Mouse (Mus musculus) heart, postnatal 0 days (tissue): ENCODE measurements around the gene Arid1b. TPM values are rescaled to one million over a fixed set of nuclear protein-coding genes. Genes with fewer than 3 reads are reported as not detected.

Experiments
- ATAC-seq: fragments of 200-750 bp; cut with Nextera tagmentation; 2 replicates; pipeline ENCODE4 v1.8.0; 2017; ENCODE audit warnings: low read depth, moderate number of reproducible peaks, moderate library complexity; ENCODE audit not compliant: insufficient read depth
- DNase-seq: peaks from one replicate; pipeline ENCODE4 v3.0.0-alpha.2; 2016; ENCODE audit warnings: low spot score
- H3K27ac ChIP-seq: fragments of 300-500 bp; sonication (generic); 2 replicates; pipeline ENCODE4 v1.5.1; 2014; ENCODE audit warnings: low read depth, mild to moderate bottlenecking
- H3K27me3 ChIP-seq: fragments of 300-500 bp; sonication (generic); 2 replicates; pipeline ENCODE4 v1.6.1; 2014; ENCODE audit warnings: low read length, mixed read lengths; ENCODE audit not compliant: control insufficient read depth, insufficient read depth
- H3K36me3 ChIP-seq: fragments of 300-500 bp; sonication (generic); replicated peaks from 2 replicates; pipeline ENCODE4 v1.6.1; 2014; ENCODE audit warnings: low read length, mixed read lengths; ENCODE audit not compliant: control insufficient read depth, insufficient read depth
- H3K4me1 ChIP-seq: fragments of 300-500 bp; sonication (generic); 2 replicates; pipeline ENCODE4 v1.6.1; 2014; ENCODE audit warnings: antibody characterized with exemption; ENCODE audit not compliant: control insufficient read depth, insufficient read depth
- H3K4me2 ChIP-seq: fragments of 300-500 bp; sonication (generic); 2 replicates; pipeline ENCODE4 v1.6.1; 2014; ENCODE audit warnings: low read depth, mild to moderate bottlenecking, low read length, moderate library complexity
- H3K4me3 ChIP-seq: fragments of 300-500 bp; sonication (generic); 2 replicates; pipeline ENCODE4 v1.5.1; 2014; ENCODE audit warnings: low read depth, low read length
- H3K9ac ChIP-seq: fragments of 300-500 bp; sonication (generic); replicated peaks from 2 replicates; pipeline ENCODE4 v1.6.1; 2014; ENCODE audit warnings: low read depth, low read length, mixed read lengths
- H3K9me3 ChIP-seq: fragments of 300-500 bp; sonication (generic); replicated peaks from 2 replicates; pipeline ENCODE4 v1.6.1; 2016; ENCODE audit warnings: low read length; ENCODE audit not compliant: control insufficient read depth
- CTCF ChIP-seq: IDR thresholded peaks from 2 replicates; pipeline ENCODE4 v1.5.1; 2016; ENCODE audit warnings: antibody characterized with exemption, control low read depth, low read depth
- EP300 ChIP-seq: IDR thresholded peaks from 2 replicates; pipeline ENCODE4 v1.6.1; 2016; ENCODE audit warnings: antibody characterized with exemption, low read depth
- WGBS: fragments of 180-500 bp; shearing (Covaris S2); extraction: QIAGEN DNeasy Blood & Tissue Kit; methylation state at CpG from one replicate; pipeline ENCODE4 v1.1.7; 2014; 5-methylcytosine and 5-hydroxymethylcytosine counted together
- polyA plus RNA-seq: library from polyadenylated mRNA; unstranded; fragments of >200 nt; fragmentation: Nextera tagmentation; extraction: Ambion mirVana; gene quantifications from 2 replicates; pipeline ENCODE4 v1.2.1, GENCODE M21; 2015
- total RNA-seq: library from RNA; depleted of rRNA; stranded (reverse); fragments of >200 nt; gene quantifications from 2 replicates; pipeline ENCODE4 v1.2.3, GENCODE M21; 2014; ENCODE audit warnings: low replicate concordance

The Arid1b gene
- total and polyA plus RNA-seq, 2 experiments from 2014 or later: 4.4 to 27.3 TPM

DNA sequence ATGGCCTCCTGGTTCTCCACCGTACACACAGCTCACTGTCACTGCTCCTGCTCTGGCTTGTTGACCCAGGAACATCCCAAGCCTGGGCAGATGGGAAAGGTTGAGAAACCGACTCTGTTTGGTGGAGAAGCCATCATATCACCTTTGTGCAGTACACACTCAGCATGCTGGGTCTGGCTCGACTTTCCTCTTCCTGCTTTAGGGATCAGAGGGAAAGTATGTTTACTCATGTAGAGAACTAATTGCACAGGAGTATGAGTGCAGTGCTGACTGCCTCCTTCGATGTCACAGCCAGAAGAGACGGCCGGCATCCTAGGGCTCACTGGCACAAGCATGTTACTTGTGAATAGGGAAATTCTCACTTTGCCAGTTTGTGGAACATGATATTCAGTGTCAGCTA lies 204.1 kb downstream of the Arid1b start:
- no peaks in the 10 kb centered on the region for H3K27me3 ChIP-seq
- no peak overlapping the region for H3K9ac ChIP-seq
- H3K4me2 ChIP-seq: no peak overlapping the region
- ATAC-seq (no peak), DNase-seq (no peak)
- H3K4me3 ChIP-seq: no peak overlapping the region
- H3K9me3 ChIP-seq: no peaks in the 10 kb centered on the region
- no peaks in the 10 kb centered on the region for H3K36me3 ChIP-seq
- no peak overlapping the region for H3K27ac ChIP-seq
- peaks cover 13% of the 10 kb centered on the region for H3K4me1 ChIP-seq
- TF ChIP-seq CTCF: no peak
- TF ChIP-seq EP300: no peak
- 76% methylated on average over 6 of the region's 6 CpGs for WGBS

DNA sequence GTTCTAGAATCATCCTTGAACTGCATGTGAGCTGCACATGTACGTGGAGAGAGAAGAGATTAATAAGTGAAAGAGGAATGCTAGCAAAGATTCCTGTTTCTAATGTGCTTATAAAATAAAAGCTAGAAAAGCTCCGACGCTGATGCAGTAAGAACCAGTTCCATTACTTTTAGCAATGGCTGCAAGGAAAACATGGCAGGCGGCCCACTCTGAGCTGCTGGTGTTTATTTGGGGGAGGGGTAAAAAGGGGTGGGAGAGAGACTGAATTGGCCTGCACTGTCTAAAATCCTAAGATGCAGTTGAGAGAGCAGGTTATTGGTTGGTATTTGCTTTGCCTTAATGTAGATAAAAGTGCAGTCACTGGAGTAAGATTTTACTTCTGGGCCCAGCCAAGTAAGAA lies 204.7 kb downstream of the Arid1b start:
- no peak overlapping the region for H3K27ac ChIP-seq
- TF ChIP-seq EP300 (no peak), CTCF (no peak)
- peaks cover 19% of the 10 kb centered on the region for H3K4me1 ChIP-seq
- H3K9me3 ChIP-seq: no peaks in the 10 kb centered on the region
- no peak overlapping the region for H3K4me2 ChIP-seq
- DNase-seq: no peak
- no peak overlapping the region for H3K9ac ChIP-seq
- H3K36me3 ChIP-seq: no peaks in the 10 kb centered on the region
- ATAC-seq: no peak
- 81% methylated on average over 4 of the region's 4 CpGs for WGBS
- H3K4me3 ChIP-seq: no peak overlapping the region
- no peaks in the 10 kb centered on the region for H3K27me3 ChIP-seq

DNA sequence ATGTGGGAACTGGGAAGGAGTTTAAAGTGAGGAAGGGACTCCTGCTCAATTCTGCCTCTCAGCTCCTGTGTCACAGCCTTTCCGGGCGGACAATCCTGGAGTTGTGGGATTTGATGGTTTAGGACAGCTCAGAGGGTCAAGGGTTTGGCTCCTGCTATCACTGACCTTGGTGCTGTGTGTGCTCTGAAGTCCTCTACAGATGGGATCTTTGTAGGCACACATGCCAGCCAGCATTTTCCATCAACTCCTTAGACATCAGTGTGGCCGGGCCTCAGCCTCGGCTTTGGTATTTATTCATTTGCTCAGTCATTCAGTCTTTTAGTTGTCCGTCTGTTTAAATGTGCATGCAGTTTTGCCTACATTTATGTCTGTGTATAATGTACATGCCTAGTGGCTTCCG lies 206.5 kb downstream of the Arid1b start:
- no peaks in the 10 kb centered on the region for H3K9me3 ChIP-seq
- TF ChIP-seq CTCF (no peak), EP300 (no peak)
- no peaks in the 10 kb centered on the region for H3K27me3 ChIP-seq
- H3K27ac ChIP-seq: no peak overlapping the region
- H3K4me1 ChIP-seq: peaks cover 27% of the 10 kb centered on the region
- WGBS: 86% methylated on average over 6 of the region's 6 CpGs
- no peak overlapping the region for H3K9ac ChIP-seq
- no peak overlapping the region for H3K4me2 ChIP-seq
- no peak overlapping the region for H3K4me3 ChIP-seq
- ATAC-seq (no peak), DNase-seq (no peak)
- H3K36me3 ChIP-seq: no peaks in the 10 kb centered on the region

DNA sequence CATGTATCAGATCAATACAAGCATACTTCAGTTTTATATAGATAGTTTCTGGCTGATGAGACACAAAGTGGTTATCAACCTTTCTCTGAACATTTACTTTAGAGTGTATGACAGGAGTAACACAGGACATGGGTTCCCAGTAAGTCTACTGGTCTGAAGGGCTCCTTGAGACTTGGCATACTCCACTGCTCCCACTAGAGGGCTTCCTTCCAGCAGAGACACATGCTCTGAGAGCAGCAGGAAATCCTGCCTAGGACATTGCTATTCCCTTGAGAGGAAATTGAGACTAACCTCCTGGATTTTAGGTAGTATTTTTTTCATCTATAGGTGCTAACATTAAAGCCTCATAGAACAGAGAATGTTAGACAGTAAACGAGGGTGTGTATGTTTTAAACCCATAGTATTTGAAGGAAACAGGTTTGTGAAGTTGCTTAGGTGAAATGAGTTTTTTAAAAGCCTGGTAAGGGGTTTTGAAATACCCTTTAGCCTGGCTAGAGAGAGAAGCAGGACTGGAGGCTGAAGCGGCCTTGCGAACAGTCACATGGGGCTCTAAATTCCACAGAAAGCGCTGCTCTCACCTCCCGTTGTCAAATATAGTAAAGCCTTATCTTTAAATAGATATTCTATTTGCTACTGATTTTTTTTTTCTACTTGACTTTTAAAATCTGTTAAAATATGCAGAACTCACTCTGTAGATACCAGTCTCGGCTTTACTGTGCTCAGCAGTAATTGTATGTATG lies 207.9 kb downstream of the Arid1b start:
- no peaks in the 10 kb centered on the region for H3K9me3 ChIP-seq
- no peaks in the 10 kb centered on the region for H3K27me3 ChIP-seq
- H3K27ac ChIP-seq: peak overlapping the region; percentile 25; the same call in 1 of the 2 replicates
- no peak overlapping the region for H3K4me3 ChIP-seq
- H3K36me3 ChIP-seq: no peaks in the 10 kb centered on the region
- peaks cover 35% of the 10 kb centered on the region for H3K4me1 ChIP-seq
- 17% methylated on average over 6 of the region's 6 CpGs for WGBS
- peak; percentile 86 for DNase-seq
- H3K9ac ChIP-seq: no peak overlapping the region
- TF ChIP-seq EP300 (no peak), CTCF (peak; percentile 84)
- peak; percentile 85 for ATAC-seq
- H3K4me2 ChIP-seq: peak overlapping the region; percentile 8; the same call in 1 of the 2 replicates

DNA sequence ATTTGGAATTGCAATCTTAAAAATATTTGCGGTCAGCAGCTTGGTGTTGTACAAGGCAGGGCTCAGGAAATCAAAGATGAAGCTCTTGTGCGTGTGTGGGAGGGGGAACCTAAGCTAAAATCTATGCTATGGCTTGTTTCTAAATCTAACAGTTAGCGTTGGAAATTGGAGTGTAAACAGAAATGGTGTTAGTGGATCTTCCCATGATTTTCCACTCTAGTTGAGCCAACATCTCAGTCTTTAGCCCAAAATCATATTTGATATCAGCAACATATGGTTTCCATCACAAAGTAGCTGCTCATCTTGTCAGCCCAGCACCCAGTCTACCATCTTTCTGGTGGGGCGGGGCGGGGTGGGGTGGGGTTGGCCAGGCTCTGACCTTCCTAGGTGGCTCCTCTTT lies 208.6 kb downstream of the Arid1b start:
- Histone ChIP-seq H3K27me3 (no peaks in the 10 kb centered on the region), H3K27ac (no peak overlapping the region), H3K4me1 (peaks cover 35% of the 10 kb centered on the region), H3K9me3 (no peaks in the 10 kb centered on the region), H3K4me3 (no peak overlapping the region), H3K4me2 (no peak overlapping the region), H3K9ac (no peak overlapping the region), H3K36me3 (no peaks in the 10 kb centered on the region)
- ATAC-seq: no peak
- 72% methylated on average over 5 of the region's 5 CpGs for WGBS
- TF ChIP-seq CTCF (no peak), EP300 (no peak)
- DNase-seq: no peak
